Mouse (Mus musculus) adrenal gland, adult 2 months (tissue): Measurements from ENCODE around the gene Prkcb. TPM values are rescaled to one million over a fixed set of nuclear protein-coding genes. Genes with fewer than 3 reads are reported as not detected.
A peak's percentile ranks its signal among the peaks of the same experiment; 100 is the strongest.

Experiments
- DNase-seq: peaks from one replicate; pipeline ENCODE4 v3.0.0; 2021
- polyA plus RNA-seq: library from polyadenylated mRNA; depleted of rRNA; stranded (reverse); fragments of >200 nt; gene quantifications from 2 replicates; pipeline ENCODE4 v1.2.3, GENCODE M21; 2012
- total RNA-seq, 2 experiments: library from RNA; stranded (reverse); gene quantifications; 2 replicates each; pipeline ENCODE4 v1.2.3; 2021

Prkcb gene
- total and polyA plus RNA-seq, 3 experiments: 5.0 to 21.3 (median 13.2) TPM

DNA sequence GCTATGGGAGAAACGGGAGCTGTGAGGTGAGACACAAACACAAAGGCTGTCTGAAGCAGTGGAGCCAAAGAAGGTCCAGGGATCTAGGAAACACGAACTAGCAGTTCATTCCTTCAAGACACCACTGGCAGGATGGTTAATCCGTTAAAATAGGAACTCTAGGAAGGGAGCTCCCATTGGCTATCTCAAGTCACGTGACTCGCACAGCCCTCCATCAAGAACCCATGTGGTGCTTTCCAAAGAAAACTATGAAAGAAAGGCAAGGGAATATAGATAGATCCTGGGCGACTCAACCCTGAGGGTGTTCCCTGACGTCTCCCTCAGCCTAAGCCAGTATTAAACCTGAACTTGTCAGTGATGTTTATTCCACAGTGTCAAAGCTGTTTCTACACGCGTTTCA lies 31.0 kb downstream of the Prkcb start:
- DNase-seq: no peak

DNA sequence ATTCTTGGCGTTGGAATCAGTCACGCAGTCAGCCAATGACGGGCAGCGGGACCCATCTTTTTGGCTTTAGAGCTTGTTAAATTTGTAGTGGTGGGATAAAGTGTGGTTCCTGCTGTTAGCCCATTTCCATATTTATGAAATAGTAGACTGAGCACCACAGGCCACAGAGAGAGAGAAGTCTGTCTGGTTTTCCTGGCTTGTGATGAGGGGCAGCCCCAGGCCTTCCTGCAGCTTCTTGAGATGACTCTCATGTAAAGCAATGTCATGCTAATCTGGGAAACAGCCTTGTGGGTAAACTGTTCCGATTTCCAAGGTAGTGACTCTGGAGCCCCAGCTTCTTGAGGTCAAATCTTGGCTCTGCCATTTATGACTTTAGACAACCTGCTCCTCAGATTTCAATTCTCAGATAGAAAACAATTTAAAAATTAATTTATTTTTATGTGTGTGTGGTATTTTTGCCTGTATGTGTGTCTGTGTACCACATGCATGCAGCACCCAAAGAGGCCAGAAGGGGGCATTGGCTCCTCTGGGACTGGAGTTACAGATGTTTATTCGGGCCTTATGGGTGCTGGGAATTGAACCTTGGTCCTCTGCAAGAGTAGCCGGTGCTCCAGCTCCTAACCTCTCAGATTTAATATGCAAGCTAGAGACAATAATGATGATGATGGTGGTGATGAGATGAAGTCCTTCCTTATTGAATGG lies 32.4 kb downstream of the Prkcb start:
- no peak for DNase-seq

DNA sequence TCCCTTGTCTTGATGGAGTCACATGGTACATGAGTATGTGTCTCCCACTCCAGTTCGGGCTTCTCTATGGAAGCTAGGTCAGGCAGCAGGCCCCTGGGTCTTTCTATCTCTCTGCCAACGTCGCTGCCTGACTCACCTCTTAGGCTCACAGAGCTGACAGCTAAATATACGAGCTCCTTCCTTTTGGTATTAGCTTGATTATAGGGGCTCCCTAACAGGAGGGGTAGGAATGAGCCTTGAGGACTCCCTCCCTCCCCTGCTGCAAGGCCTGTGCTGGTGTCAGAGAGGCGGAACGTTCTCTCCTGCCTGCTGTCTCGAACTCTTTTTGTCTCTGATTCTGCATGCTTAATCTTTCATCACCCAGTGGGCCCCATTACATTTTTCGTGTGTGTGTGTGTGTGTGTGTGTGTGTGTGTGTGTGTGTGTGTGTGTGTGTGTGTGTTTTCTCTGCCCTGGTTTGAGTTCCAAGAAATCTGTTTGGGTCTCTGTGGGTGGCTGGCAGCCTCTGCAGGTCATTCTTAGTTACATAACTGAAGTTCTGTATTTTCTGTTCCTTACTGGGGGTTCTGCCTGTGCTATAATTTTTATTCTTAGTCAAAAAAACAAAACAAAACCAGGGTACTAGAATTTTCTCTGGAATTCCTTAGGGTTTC lies 33.6 kb downstream of the Prkcb start:
- DNase-seq: peak; percentile 5

DNA sequence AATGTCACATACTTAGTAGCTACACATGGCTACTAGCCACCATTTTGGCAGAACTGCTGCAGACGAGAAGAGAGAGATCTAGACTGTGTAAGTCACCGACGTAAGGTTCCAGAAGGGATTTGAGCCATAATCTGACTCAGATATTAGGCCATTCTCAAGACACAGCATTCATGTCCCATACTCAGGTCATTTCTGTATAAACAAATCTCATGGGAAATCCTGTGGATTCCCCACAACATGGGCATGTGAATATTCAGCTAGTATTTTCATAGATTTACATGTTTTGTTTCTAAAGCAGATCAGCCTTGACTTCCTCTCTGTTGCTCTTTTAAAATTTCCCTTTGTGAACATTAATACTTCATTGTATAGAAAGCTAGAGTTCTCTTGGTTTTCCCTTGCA lies 39.4 kb downstream of the Prkcb start:
- no peak for DNase-seq

DNA sequence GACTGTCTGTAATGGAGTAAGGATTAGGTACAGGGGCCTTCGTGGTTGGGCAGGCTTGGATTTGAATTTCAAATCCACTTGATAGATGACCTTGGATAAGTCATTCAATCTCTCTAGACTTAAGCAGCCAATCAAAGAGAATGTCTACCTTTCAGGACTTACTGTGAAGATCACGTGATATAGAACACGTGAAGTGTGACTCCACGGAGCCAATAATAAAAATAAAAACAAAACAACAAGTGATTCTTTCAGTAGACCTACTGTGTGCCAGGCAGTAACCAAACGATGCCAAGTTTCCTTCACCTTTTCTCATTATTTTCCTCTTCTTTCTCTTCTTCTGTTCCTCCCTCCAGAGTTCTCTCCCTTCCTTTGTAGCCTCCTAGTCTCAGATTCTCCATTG lies 39.9 kb downstream of the Prkcb start:
- no peak for DNase-seq

DNA sequence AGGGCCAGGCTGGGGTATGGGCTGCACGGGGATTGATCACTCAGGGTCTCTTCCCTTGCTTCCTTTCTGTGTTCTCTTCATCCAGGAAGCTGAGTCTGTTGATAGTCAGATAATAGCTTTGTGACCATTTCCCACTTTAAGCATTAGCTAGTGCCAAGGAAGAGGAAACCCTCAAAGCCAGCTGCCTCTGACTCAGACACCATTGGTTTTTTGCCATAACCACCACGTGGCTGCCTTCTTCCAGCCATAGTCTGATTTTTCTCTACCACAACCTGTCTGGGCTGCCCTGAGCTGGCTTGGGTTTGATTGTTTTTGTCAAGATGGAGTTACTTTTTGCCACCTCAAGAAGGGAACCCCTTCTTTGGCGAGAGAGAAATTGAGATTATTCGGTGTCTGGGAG lies 41.0 kb downstream of the Prkcb start:
- DNase-seq: peak; percentile 22

DNA sequence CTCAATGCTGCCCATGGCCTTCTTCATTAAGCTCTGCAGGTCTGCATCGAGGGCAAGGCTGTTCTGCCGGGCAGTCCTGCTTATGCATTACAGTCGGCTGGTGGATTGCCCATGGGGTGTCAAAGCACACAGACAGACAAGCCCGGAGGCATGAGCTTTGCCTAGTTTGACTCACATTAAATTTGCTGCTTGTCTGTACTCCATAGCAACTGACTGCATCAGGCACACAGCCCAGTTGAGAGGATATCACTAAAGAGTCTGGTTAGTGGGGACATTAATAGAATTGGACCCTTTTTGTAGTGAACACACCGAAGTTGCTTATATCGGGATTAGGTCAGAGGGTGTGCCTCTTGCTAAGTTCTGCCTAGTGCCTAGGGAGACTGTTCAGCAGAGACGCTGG lies 45.1 kb downstream of the Prkcb start:
- DNase-seq: no peak

DNA sequence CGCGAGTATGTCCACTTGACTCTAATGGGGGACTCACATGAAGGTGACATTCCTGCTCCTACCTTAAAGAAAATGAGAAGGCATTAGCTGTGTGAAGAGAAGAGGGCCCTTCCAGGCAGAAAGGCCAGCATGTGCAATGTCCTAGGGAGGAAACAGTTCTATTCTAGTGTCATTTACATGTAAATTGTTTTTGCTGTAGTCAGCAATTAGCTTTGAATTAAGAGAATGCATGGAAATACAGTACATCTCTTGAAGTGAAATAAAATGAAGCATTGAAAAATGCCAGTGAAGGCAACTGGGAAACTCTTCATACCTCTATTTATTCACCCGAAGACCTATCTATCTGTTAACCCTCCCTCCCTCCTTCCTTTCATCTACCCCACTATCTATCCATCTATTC lies 48.8 kb downstream of the Prkcb start:
- no peak for DNase-seq

DNA sequence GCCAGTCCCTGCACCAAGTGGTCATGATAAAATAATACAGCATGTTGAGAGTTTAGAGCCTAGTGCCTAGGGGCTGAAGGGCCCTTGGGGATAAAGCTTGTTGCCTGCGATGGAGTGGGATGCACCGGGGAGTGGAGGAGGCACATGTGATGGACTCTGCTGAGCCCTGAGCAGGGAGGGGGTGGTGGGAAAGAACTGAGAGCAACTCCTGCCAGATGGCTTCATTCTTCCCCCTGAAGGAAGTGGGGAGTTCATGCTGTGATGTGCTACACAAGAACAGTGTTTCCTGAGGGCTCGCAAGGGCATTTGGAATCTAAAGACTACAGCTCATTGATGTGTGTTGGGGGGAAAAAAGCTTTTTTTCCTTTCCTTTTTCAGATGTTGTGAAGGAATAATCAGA lies 49.5 kb downstream of the Prkcb start:
- no peak for DNase-seq

DNA sequence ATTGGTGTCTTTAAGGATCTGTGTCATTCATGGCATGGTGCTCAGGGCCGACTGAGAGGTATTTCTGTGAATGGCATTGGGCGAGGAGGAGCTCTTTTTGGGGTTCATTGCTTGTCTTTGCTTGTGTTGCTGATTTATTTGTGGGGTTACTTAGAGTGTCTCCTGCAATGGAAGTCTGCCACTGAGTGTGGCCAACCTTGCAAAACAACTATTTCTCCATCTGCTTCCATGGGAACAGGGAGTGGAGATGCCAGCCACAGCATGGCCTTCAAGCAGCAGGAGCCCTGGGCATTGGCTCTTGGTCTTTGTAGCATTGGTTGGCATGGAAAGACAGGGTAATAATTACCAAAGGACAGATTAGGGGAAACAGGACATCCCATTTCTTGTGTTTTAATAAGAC lies 50.9 kb downstream of the Prkcb start:
- peak; percentile 11 for DNase-seq

DNA sequence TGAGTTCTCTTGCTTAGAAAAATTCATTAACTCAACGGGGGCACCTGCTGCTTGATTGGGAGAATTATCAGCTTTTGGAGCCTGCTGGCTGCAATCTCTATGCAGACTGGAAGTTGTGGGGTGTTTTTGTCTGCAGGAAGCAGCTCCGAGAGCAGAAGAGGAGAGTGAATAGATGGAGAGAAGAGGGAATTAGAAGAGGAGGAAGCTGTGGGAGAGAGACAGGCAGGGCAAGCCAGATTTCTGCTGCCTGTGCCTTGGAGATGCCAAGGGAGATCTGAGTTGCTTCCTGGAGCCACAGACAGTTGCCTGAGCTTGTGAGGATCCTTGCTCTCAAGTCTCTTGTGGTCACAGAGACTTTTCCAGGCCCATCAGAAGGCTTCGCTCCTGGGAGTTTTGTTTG lies 53.3 kb downstream of the Prkcb start:
- DNase-seq: no peak

DNA sequence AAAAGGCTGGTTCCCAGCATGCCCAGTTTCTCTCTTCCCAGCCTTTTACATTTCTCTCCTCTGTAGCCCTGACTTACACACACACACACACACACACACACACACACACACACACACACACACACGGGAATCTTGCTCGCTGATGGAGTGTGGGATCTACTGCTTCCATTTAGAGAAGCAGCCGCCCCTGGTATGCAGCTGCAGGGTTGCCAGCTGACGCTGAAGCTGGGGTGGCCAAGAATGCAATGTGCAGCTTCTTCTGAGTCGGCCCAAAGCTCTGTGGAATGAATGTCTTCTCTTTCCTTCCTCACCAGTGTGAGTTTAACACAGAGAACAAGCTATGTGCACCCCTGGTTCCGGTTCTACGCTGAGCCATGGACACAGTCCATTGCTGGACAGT lies 56.1 kb downstream of the Prkcb start:
- no peak for DNase-seq

DNA sequence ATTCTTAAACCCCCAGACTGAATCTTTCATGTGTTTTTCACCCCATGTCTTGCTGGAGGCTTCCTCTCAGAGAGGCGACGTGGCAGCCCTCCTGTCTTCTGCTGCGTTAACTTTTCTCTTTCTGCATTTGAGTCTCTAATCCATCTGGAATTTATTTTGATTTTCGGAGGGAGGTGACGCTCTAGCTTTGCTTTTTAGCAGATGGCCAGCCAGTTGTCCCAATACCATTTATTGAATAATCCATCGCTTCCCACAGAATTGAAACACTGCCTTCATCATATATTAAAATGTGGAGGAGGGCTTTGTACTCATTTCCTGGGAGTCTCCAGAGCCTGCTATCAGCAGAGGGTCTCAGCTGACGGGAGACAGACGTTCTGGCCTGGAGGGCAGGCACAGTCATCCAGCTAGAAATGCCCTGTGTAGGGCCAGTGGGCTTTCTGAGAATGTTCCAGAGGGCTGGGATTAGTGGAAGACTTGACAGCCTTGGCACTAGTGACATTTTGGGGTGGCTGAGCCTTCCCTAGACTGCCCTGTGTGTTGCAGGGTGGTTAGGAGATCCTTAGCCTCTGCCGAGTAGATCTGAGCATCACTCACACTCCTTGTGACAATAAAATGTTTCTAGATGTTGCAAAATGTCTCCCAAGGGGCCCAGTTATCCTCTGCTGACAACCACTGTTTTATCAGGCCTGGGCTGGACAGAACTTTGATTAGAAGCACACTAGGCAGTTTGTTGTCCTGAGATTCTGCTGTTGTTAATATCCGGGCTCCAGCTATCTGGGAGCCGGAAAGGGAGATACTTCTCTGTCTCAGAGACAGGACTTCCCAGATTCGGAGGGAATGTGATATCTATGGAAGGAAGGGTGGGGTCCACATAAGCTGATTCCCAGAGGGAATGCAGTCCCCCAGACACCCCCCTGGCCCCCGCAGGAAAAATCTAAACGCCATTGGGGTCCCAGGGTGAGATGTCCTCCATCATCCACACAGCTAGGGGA lies 58.0 kb downstream of the Prkcb start:
- DNase-seq: no peak

DNA sequence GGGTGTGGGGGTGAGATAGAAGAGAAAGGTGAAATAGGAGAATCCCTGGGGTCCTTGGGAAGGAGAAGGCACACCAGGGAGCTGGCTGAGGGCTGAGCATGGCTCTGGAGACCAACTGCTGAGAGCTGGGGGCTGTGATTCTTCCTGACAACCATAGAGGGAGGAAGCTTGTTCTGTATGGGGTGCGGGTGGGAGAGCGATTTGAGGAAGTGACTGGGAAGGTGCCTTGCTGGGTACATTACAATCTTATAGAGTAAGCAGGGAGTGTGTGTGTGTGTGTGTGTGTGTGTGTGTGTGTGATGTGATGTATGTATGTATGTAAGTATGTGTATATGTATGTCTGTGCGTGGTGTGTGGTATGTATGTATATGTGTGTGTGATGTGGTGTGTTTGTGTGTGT lies 58.9 kb downstream of the Prkcb start:
- no peak for DNase-seq

DNA sequence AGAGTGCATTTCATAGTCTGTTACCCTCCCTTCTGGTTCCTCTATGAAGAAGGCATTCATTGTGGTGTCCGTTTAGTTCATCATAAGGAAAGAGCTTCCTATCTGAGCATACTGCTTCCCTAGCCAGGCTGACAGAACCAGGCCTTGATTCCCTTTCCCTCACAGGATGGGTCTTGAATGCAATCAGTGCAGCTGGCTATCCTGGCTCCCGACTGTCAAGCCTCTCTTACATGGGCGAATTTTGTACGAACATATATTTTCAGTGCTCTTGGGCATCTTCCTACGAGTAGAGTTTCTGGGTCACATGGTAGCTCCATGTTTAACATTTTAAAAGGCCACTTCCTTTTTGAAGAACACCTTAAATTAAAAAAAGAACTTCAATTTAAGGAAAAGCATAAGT lies 61.4 kb downstream of the Prkcb start:
- no peak for DNase-seq

DNA sequence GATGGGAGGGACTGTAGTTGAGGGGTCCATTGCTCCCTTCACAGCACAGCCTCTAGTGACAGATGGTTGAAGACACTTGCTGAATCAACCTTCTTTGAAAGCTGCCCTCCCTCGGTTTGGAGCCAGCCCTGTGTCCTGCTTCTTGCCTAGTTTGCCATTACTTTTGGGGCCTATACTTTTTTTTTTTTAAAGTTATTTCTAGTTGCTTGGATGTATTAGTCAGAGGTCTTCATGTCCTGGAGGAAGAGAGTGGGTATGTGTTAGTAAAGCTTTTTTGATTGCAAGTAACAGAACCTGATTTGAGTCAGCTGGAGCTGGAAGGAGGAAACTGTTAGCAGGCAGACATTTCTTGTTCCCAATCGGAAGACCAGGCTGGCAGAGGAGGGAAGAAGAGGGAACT lies 62.2 kb downstream of the Prkcb start:
- DNase-seq: no peak

DNA sequence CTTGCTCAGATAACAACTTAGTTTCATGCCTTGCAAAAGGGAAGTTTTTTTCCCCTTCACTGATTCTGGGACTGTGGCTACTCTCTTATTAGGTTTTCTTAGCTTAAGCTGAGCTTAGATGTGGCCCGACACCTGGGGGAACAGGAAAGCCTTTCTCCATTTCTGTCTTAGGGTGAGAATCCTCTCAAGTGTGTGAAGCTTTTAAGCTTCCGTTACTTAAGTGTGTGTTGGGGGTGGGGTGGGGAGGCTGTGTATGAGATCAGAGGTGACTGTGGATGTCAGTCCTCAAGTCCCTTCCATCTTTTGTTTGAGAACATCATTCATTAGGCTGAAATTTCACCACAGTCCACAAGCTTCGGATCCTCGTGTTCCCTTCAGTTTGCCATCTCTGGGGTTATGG lies 63.3 kb downstream of the Prkcb start:
- no peak for DNase-seq

DNA sequence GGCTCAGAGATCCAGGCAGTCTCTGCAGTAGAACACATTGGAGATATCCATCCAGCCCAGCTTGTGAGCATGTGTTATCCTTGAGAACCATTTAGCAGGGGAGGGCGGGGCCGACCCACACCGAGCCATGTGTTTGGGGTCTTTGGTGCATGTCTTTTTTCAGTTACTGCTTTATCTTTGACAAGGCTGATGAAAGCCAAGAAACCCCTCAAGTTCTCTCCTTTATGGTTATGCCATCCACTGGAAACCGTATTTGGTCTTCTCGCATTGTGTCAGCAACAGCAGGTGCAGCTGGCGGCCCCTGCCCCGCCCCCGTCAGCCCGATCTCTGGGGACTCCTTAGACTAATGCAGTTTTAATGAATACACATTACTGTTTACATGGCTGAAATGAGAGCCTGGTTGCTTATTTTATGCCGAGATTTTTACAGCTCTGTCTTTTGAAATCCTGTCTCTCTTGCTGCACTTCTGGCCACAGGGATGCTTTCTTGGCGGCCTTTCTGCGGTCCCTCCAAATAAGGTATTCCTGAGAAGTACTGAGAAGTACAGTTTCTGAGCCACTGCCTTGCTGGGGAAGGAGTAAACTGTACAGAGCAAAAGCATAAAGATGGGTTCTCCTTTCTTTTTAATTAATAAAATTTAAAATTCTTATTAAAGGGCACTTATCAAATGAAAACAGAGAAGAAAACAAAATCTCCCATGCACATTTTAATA lies 64.2 kb downstream of the Prkcb start:
- DNase-seq: no peak

DNA sequence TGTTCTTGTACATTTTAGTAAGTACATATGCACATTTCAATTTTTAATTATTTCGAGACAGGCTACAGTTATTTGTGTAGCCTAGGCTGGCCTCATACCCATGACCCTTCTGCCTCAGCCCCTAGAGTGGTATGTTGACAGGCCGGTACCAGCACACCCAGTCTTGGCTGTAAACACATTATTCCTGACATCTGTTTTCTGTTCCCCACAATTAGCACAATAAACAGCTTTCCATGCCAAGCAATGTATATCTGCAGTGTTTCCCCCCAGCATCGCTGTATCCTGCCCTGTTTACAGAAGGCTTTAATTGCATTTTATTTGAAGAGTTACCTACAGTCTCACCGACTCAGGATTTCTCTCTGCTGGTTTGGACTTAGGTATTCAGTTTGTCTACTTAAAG lies 64.8 kb downstream of the Prkcb start:
- DNase-seq: no peak

DNA sequence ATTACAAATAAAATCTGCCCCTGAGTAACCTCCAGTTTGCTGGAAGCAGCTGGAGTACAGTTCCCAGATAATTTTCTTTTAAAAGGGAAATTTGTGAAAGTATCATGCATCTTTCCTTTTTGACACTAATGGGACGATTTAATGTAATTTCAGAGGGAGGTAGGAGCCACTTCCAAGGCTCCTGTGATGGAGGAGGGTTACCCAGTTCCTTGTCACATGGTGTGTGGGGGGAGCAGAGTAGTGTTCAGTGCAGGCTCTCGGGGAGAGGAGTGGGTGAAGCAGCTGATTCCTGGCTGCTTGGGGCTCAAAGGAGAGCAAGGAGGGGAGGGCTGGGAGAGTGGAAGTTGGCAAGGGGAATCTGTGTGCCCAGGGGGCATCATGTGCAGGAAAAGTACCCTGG lies 68.4 kb downstream of the Prkcb start:
- no peak for DNase-seq

DNA sequence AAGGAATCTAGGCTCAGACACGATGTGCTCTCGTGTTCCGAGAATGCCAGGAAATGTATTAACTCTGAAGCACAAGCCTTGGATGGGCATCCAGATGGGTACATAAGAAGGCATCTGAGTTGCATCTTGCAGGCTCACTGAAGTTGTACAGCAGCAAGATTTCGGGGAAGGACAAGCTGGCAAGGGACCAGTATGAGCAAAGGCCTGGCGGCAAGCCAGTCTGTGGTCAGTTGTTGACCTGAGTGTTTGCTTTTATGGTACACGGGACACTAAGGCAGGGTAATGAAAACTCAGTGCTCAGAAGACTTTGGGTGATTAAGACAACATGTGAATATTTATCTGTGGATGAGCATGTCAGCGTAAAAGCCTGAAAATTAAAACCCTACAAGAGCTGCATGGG lies 69.3 kb downstream of the Prkcb start:
- DNase-seq: peak; percentile 60

DNA sequence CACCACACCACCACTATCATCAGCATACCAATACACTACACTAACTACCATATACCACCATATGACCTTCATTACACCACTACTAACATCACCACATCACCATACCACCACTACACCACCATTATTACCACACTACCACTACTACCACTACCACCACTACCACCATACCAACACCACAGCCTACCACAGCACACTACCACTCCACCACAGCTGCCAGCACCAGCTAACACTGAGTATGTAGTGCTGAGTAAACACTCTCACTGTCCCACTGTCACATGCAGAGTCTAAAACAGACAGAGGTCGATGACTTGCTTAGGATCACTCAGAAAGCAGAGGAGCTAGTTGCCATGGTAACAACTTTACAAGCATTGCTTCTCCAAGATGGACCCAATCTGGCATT lies 78.1 kb downstream of the Prkcb start:
- no peak for DNase-seq
